Mouse (Mus musculus): Measurements from ENCODE around the gene Zfp36l2. TPM values are rescaled to one million over a fixed set of nuclear protein-coding genes. Genes with fewer than 3 reads are reported as not detected.

Zfp36l2 gene
- total RNA-seq, 2 experiments from 2014 or later = 11.6 to 12.3 TPM

- intact Hi-C loops (cut with DNase I) = no loop called here
- DNase-seq = no peak
Measured at GRCm38 (mm10) chr17:84156227-84156573, 31.5 kb downstream of the Zfp36l2 start.

GRCm38 (mm10) chr17:84155516-84156226, 32.1 kb downstream of the Zfp36l2 start:
- intact Hi-C loops (cut with DNase I) = no loop called here
- DNase-seq = no peak

- intact Hi-C loops (cut with DNase I) = no loop called here
- no peak for DNase-seq
Measured at GRCm38 (mm10) chr17:84155029-84155338, 32.8 kb downstream of the Zfp36l2 start.

GRCm38 (mm10) chr17:84154302-84155028, 33.3 kb downstream of the Zfp36l2 start:
- intact Hi-C loops (cut with DNase I) = no loop called here
- no peak for DNase-seq

GRCm38 (mm10) chr17:84152976-84153786, 34.6 kb downstream of the Zfp36l2 start:
- intact Hi-C loops (cut with DNase I) = no loop called here
- DNase-seq = no peak

- peak in 1 of 2 experiments; percentile 10 for DNase-seq
- intact Hi-C loops (cut with DNase I) = no loop called here
Measured at GRCm38 (mm10) chr17:84152206-84152975, 35.4 kb downstream of the Zfp36l2 start.

- intact Hi-C loops (cut with DNase I) = no loop called here
- DNase-seq = peak in 1 of 2 experiments; percentile 13
Measured at GRCm38 (mm10) chr17:84151306-84151705, 36.4 kb downstream of the Zfp36l2 start.

- intact Hi-C loops (cut with DNase I) = no loop called here
- DNase-seq = peak in 1 of 2 experiments; percentile 6
Measured at GRCm38 (mm10) chr17:84150291-84150690, 37.5 kb downstream of the Zfp36l2 start.

GRCm38 (mm10) chr17:84149566-84149965, 38.2 kb downstream of the Zfp36l2 start:
- intact Hi-C loops (cut with DNase I) = no loop called here
- peak in 1 of 2 experiments; percentile 13 for DNase-seq

- intact Hi-C loops (cut with DNase I) = no loop called here
- peak; percentile 81 to 82 for DNase-seq
Measured at GRCm38 (mm10) chr17:84148499-84149484, 39.0 kb downstream of the Zfp36l2 start.

GRCm38 (mm10) chr17:84147183-84148108, 40.3 kb downstream of the Zfp36l2 start:
- intact Hi-C loops (cut with DNase I) = no loop called here
- no peak for DNase-seq

- no peak for DNase-seq
- intact Hi-C loops (cut with DNase I) = no loop called here
Measured at GRCm38 (mm10) chr17:84146458-84147182, 41.1 kb downstream of the Zfp36l2 start.

GRCm38 (mm10) chr17:84145826-84146287, 41.9 kb downstream of the Zfp36l2 start:
- DNase-seq = no peak
- intact Hi-C loops (cut with DNase I) = no loop called here

GRCm38 (mm10) chr17:84144762-84145599, 42.8 kb downstream of the Zfp36l2 start:
- intact Hi-C loops (cut with DNase I) = no loop called here
- no peak for DNase-seq

GRCm38 (mm10) chr17:84144130-84144529, 43.6 kb downstream of the Zfp36l2 start:
- no peak for DNase-seq
- intact Hi-C loops (cut with DNase I) = no loop called here

- intact Hi-C loops (cut with DNase I) = no loop called here
- no peak for DNase-seq
Measured at GRCm38 (mm10) chr17:84143219-84143844, 44.4 kb downstream of the Zfp36l2 start.
